8 mouse cellular contexts compared by ENCODE assay signal in genomic region chr9:44417156-44417891, GRCm38 (mm10). TPM values are rescaled to one million over a fixed set of nuclear protein-coding genes. Genes with fewer than 3 reads are reported as not detected.
DNase-seq lines count a peak whose midpoint lies in the region; ATAC-seq and TF ChIP-seq lines count a peak whose summit lies in the region.

No protein-coding gene starts in this region.

- TF ChIP-seq POLR2A in cerebellum, adult 2 months (IDR thresholded peaks at IDR 0.05; ENCODE audit: borderline replicate concordance, insufficient read depth, low read length): no peak
- TF ChIP-seq POLR2A in olfactory bulb, adult 2 months (IDR thresholded peaks at IDR 0.05; ENCODE audit: insufficient read depth, low read depth, low read length): no peak

- no peak for TF ChIP-seq CTCF in cerebellum, adult 2 months (IDR thresholded peaks at IDR 0.05; ENCODE audit: borderline replicate concordance, insufficient read depth, low read depth, low read length)
- TF ChIP-seq CTCF in intestine, postnatal 0 days (IDR thresholded peaks at IDR 0.05; ENCODE audit: low read depth): no peak
- TF ChIP-seq CTCF in olfactory bulb, adult 2 months (IDR thresholded peaks at IDR 0.05; ENCODE audit: insufficient read depth, low read depth, low read length): no peak

- peak overlapping the region; percentile 66 for H3K9ac ChIP-seq in neural tube, embryonic 11.5 days (ENCODE audit: low read length)
- peak overlapping the region; percentile 73 for H3K9ac ChIP-seq in intestine, postnatal 0 days (ENCODE audit: low read depth, low read length)

- peak; percentile 27; the same call in 1 of the 2 replicates for ATAC-seq in neural tube, embryonic 11.5 days (ENCODE audit: insufficient read depth, low FRiP score, low TSS enrichment)
- peak; percentile 63 for ATAC-seq in intestine, postnatal 0 days
- no peak for ATAC-seq in megakaryocyte progenitor cell, adult 5-6 weeks (replicated peaks; ENCODE audit: poor library complexity)

- peak overlapping the region; percentile 99 for H3K4me3 ChIP-seq in cerebellum, adult 2 months (replicated peaks; ENCODE audit: insufficient read depth, low read depth, low read length)
- H3K4me3 ChIP-seq in neural tube, embryonic 11.5 days (ENCODE audit: low read depth, low read length): peak overlapping the region; percentile 56
- peak overlapping the region; percentile 88 for H3K4me3 ChIP-seq in intestine, postnatal 0 days (ENCODE audit: low read depth, low read length)
- H3K4me3 ChIP-seq in olfactory bulb, adult 2 months (ENCODE audit: insufficient read depth, low read depth, low read length): peak overlapping the region; percentile 86

- H3K4me2 ChIP-seq in neural tube, embryonic 11.5 days (ENCODE audit: low read depth): peak overlapping the region; percentile 79
- H3K4me2 ChIP-seq in intestine, postnatal 0 days (replicated peaks; ENCODE audit: low read depth): peak overlapping the region; percentile 91

- no peaks in the 10 kb centered on the region for H3K9me3 ChIP-seq in neural tube, embryonic 11.5 days (ENCODE audit: control insufficient read depth, low read length)
- H3K9me3 ChIP-seq in intestine, postnatal 0 days (ENCODE audit: control insufficient read depth): no peaks in the 10 kb centered on the region

- WGBS in cerebellum, adult 2 months: 6% methylated on average over 26 of the region's 26 CpGs
- 7% methylated on average over 26 of the region's 26 CpGs for WGBS in neural tube, embryonic 11.5 days
- WGBS in intestine, postnatal 0 days: 4% methylated on average over 26 of the region's 26 CpGs
- WGBS in olfactory bulb, adult 2 months: 4% methylated on average over 26 of the region's 26 CpGs

- H3K4me1 ChIP-seq in cerebellum, adult 2 months (ENCODE audit: control insufficient read depth, insufficient read depth, low read length): no peaks in the 10 kb centered on the region
- H3K4me1 ChIP-seq in neural tube, embryonic 11.5 days (ENCODE audit: control insufficient read depth, insufficient read depth, low read length): peaks cover 3% of the 10 kb centered on the region; the same call in 1 of the 2 replicates
- no peaks in the 10 kb centered on the region for H3K4me1 ChIP-seq in intestine, postnatal 0 days (replicated peaks; ENCODE audit: control insufficient read depth, insufficient read depth, low read length)
- no peaks in the 10 kb centered on the region for H3K4me1 ChIP-seq in olfactory bulb, adult 2 months (ENCODE audit: control insufficient read depth, insufficient read depth, low read length)

- peaks cover 1% of the 10 kb centered on the region; the same call in 1 of the 2 replicates for H3K36me3 ChIP-seq in neural tube, embryonic 11.5 days (ENCODE audit: control insufficient read depth, insufficient read depth, low read length)
- peaks cover 17% of the 10 kb centered on the region for H3K36me3 ChIP-seq in intestine, postnatal 0 days (ENCODE audit: control insufficient read depth, insufficient read depth)

- peak in 1 of 2 experiments; percentile 10 for DNase-seq in cerebellum, adult 2 months
- no peak for DNase-seq in cerebellum, postnatal 14 days
- no peak for DNase-seq in neural tube, embryonic 11.5 days (ENCODE audit: low spot score)
- no peak for DNase-seq in neural tube, embryonic 10.5 days (ENCODE audit: extremely low spot score, low spot score)
- DNase-seq in right cerebral cortex, adult 2 months (ENCODE audit: low spot score in 2 of 2): no peak

- H3K27me3 ChIP-seq in cerebellum, adult 2 months (ENCODE audit: control insufficient read depth, insufficient read depth, low read length): no peaks in the 10 kb centered on the region
- no peaks in the 10 kb centered on the region for H3K27me3 ChIP-seq in neural tube, embryonic 11.5 days (ENCODE audit: control insufficient read depth, insufficient read depth, low read length)
- H3K27me3 ChIP-seq in intestine, postnatal 0 days (replicated peaks; ENCODE audit: control insufficient read depth, insufficient read depth, low read length): no peaks in the 10 kb centered on the region

- 0 out of 2 replicates have a peak overlapping the region, but pooled peaks have one; percentile 14 for H3K27ac ChIP-seq in cerebellum, adult 2 months (ENCODE audit: insufficient read depth, low read length)
- no peak overlapping the region for H3K27ac ChIP-seq in neural tube, embryonic 11.5 days (ENCODE audit: low read depth, low read length)
- peak overlapping the region; percentile 69 for H3K27ac ChIP-seq in intestine, postnatal 0 days (ENCODE audit: low read depth, low read length)
- H3K27ac ChIP-seq in olfactory bulb, adult 2 months (ENCODE audit: insufficient read depth, low read depth, low read length): peak overlapping the region; percentile 46

RNA-seq across cellular contexts. Expression of gene Ccdc84, which starts 1.0 kb away (rescaled TPM):
- polyA plus RNA-seq in cerebellum, adult 2 months (2012; rRNA removed): 50.1 and 53.2 TPM in 2 replicates
- 20.9 and 21.8 TPM in 2 replicates for polyA plus RNA-seq in neural tube, embryonic 11.5 days (2014; fragmentation: Nextera tagmentation; extraction: Ambion mirVana)
- 14.7 and 19.7 TPM in 2 replicates for polyA plus RNA-seq in intestine, postnatal 0 days (2015; fragmentation: Nextera tagmentation; extraction: Ambion mirVana)
- polyA plus RNA-seq in olfactory bulb, adult 2 months (2012; ENCODE audit: insufficient read depth, insufficient read length, low replicate concordance, missing spikeins): not detected in 2 replicates
- 28.0 and 33.1 TPM in 2 replicates for total RNA-seq in megakaryocyte progenitor cell, adult 5-6 weeks (2015)
- 26.4 and 26.7 TPM in 2 replicates for total RNA-seq in megakaryocyte progenitor cell, adult 5-6 weeks (2017)

RNA-seq across cellular contexts. Expression of gene Trappc4, which starts 9.9 kb away (rescaled TPM):
- polyA plus RNA-seq in cerebellum, adult 2 months (2012; rRNA removed): 97.9 and 103 TPM in 2 replicates
- polyA plus RNA-seq in neural tube, embryonic 11.5 days (2014; fragmentation: Nextera tagmentation; extraction: Ambion mirVana): 204 and 214 TPM in 2 replicates
- 138 and 142 TPM in 2 replicates for polyA plus RNA-seq in intestine, postnatal 0 days (2015; fragmentation: Nextera tagmentation; extraction: Ambion mirVana)
- not detected in 2 replicates for polyA plus RNA-seq in olfactory bulb, adult 2 months (2012; ENCODE audit: insufficient read depth, insufficient read length, low replicate concordance, missing spikeins)
- 88.4 and 90.5 TPM in 2 replicates for total RNA-seq in megakaryocyte progenitor cell, adult 5-6 weeks (2015)
- total RNA-seq in megakaryocyte progenitor cell, adult 5-6 weeks (2017): 25.6 and 26.0 TPM in 2 replicates

RNA-seq across cellular contexts. Expression of gene Rps25, which starts 10.4 kb away (rescaled TPM):
- 434 and 456 TPM in 2 replicates for polyA plus RNA-seq in cerebellum, adult 2 months (2012; rRNA removed)
- polyA plus RNA-seq in neural tube, embryonic 11.5 days (2014; fragmentation: Nextera tagmentation; extraction: Ambion mirVana): 1,766 and 1,857 TPM in 2 replicates
- polyA plus RNA-seq in intestine, postnatal 0 days (2015; fragmentation: Nextera tagmentation; extraction: Ambion mirVana): 1,434 and 1,542 TPM in 2 replicates
- polyA plus RNA-seq in olfactory bulb, adult 2 months (2012; ENCODE audit: insufficient read depth, insufficient read length, low replicate concordance, missing spikeins): 1,193 TPM in 1 of 2 replicates, not detected in the other
- total RNA-seq in megakaryocyte progenitor cell, adult 5-6 weeks (2015): 3,273 and 3,407 TPM in 2 replicates
- total RNA-seq in megakaryocyte progenitor cell, adult 5-6 weeks (2017): 2,047 and 2,155 TPM in 2 replicates

RNA-seq across cellular contexts. Expression of gene Slc37a4, which starts 20.7 kb away (rescaled TPM):
- polyA plus RNA-seq in cerebellum, adult 2 months (2012; rRNA removed): 49.8 and 52.2 TPM in 2 replicates
- 26.8 and 31.8 TPM in 2 replicates for polyA plus RNA-seq in neural tube, embryonic 11.5 days (2014; fragmentation: Nextera tagmentation; extraction: Ambion mirVana)
- polyA plus RNA-seq in intestine, postnatal 0 days (2015; fragmentation: Nextera tagmentation; extraction: Ambion mirVana): 150 and 160 TPM in 2 replicates
- not detected in 2 replicates for polyA plus RNA-seq in olfactory bulb, adult 2 months (2012; ENCODE audit: insufficient read depth, insufficient read length, low replicate concordance, missing spikeins)
- total RNA-seq in megakaryocyte progenitor cell, adult 5-6 weeks (2015): 28.8 and 30.6 TPM in 2 replicates
- 24.9 and 40.9 TPM in 2 replicates for total RNA-seq in megakaryocyte progenitor cell, adult 5-6 weeks (2017)

RNA-seq across cellular contexts. Expression of gene Foxr1, which starts 23.6 kb away (rescaled TPM):
- polyA plus RNA-seq in cerebellum, adult 2 months (2012; rRNA removed): not detected in 2 replicates
- not detected in 2 replicates for polyA plus RNA-seq in neural tube, embryonic 11.5 days (2014; fragmentation: Nextera tagmentation; extraction: Ambion mirVana)
- not detected in 2 replicates for polyA plus RNA-seq in intestine, postnatal 0 days (2015; fragmentation: Nextera tagmentation; extraction: Ambion mirVana)
- polyA plus RNA-seq in olfactory bulb, adult 2 months (2012; ENCODE audit: insufficient read depth, insufficient read length, low replicate concordance, missing spikeins): not detected in 2 replicates
- total RNA-seq in megakaryocyte progenitor cell, adult 5-6 weeks (2015): not detected in 2 replicates
- not detected in 2 replicates for total RNA-seq in megakaryocyte progenitor cell, adult 5-6 weeks (2017)

Comparison
In these comparisons a context has a peak if more than half of its experiments do, and no peak if none do; other contexts are left out.
1. RNA of gene Ccdc84, which starts 1.0 kb away (polyA plus RNA-seq): 50.1 to 53.2 TPM in cerebellum, adult 2 months, 20.9 to 21.8 TPM in neural tube, embryonic 11.5 days and 14.7 to 19.7 TPM in intestine, postnatal 0 days; not detected in olfactory bulb, adult 2 months; every median in the first group is over 10 times any median in the second.
2. RNA of gene Trappc4, which starts 9.9 kb away (polyA plus RNA-seq): 204 to 214 TPM in neural tube, embryonic 11.5 days, 138 to 142 TPM in intestine, postnatal 0 days and 97.9 to 103 TPM in cerebellum, adult 2 months; not detected in olfactory bulb, adult 2 months; every median in the first group is over 10 times any median in the second.
3. Peak in every context shown above with its lines, with median percentiles within 50 percentile points of each other: H3K4me3 ChIP-seq.